Mouse (Mus musculus) myocyte (in vitro differentiated cells): ENCODE data around the gene Nkapl.

Experiments
- E2F4 ChIP-seq: IDR thresholded peaks from one replicate; pipeline ENCODE4 v1.6.1; 2011; ENCODE audit warnings: mild to moderate bottlenecking, control low read depth, moderate library complexity; ENCODE audit not compliant: insufficient read depth
- MAX ChIP-seq: IDR thresholded peaks from one replicate; pipeline ENCODE4 v1.6.1; 2011; ENCODE audit warnings: low read depth, mild to moderate bottlenecking, control low read depth
- MYOD1 ChIP-seq, 3 experiments: IDR thresholded peaks; one replicate each; pipeline ENCODE4 v1.6.1; 2011; ENCODE audit warnings: control low read depth in 2 of 3, low read depth in 2 of 3, mild to moderate bottlenecking in 2 of 3, moderate library complexity in 1 of 3; ENCODE audit not compliant: insufficient read length in 2 of 3, control insufficient read depth in 1 of 3
- MYOG ChIP-seq, 3 experiments: IDR thresholded peaks; one replicate each; pipeline ENCODE4 v1.6.1; 2011; ENCODE audit warnings: control low read depth in 2 of 3, low read depth in 2 of 3, mild to moderate bottlenecking in 2 of 3; ENCODE audit not compliant: insufficient read length in 2 of 3, control insufficient read depth in 1 of 3, insufficient read depth in 1 of 3
- POLR2A ChIP-seq: IDR thresholded peaks from one replicate; pipeline ENCODE4 v1.6.1; 2011; ENCODE audit warnings: low read depth, mild to moderate bottlenecking, control low read depth, moderate library complexity; ENCODE audit not compliant: insufficient read length
- POLR2AphosphoS2 ChIP-seq: IDR thresholded peaks from one replicate; pipeline ENCODE4 v1.6.1; 2011; ENCODE audit warnings: low read depth, control low read depth; ENCODE audit not compliant: insufficient read length
- TCF12 ChIP-seq: IDR thresholded peaks from one replicate; pipeline ENCODE4 v1.6.1; 2011; ENCODE audit warnings: mild to moderate bottlenecking, control low read depth; ENCODE audit not compliant: poor library complexity, insufficient read depth, severe bottlenecking
- TCF3 ChIP-seq: IDR thresholded peaks from one replicate; pipeline ENCODE4 v1.6.1; 2011; ENCODE audit warnings: low read depth, control low read depth; ENCODE audit not compliant: insufficient read length
- USF1 ChIP-seq: IDR thresholded peaks from one replicate; pipeline ENCODE4 v1.6.1; 2011; ENCODE audit warnings: low read depth, mild to moderate bottlenecking, control low read depth, moderate library complexity

GRCm38 (mm10) chr13:21469097-21469496 is 788 bp upstream of the Nkapl start:
- TF ChIP-seq MAX (no peak), POLR2A (no peak), USF1 (no peak), MYOD1 (IDR thresholded peaks at IDR 0.05; ENCODE audit: control insufficient read depth in 1 of 3, insufficient read length in 2 of 3, low read depth in 2 of 3) (no peak), E2F4 (no peak), POLR2AphosphoS2 (no peak), MYOG (IDR thresholded peaks at IDR 0.05; ENCODE audit: control insufficient read depth in 1 of 3, insufficient read depth in 1 of 3, insufficient read length in 2 of 3, low read depth in 2 of 3) (no peak), TCF3 (no peak), TCF12 (no peak)
